Mouse (Mus musculus): ENCODE measurements around the gene Guca1a. TPM values are rescaled to one million over a fixed set of nuclear protein-coding genes. Genes with fewer than 3 reads are reported as not detected.

Guca1a gene
- polyA plus RNA-seq, 1 experiment from 2014 or later = 3.3 TPM

GRCm38 (mm10) chr17:47444113-47444512, 43.7 kb upstream of the Guca1a start:
- H3K4me2 ChIP-seq (replicated peaks; ENCODE audit: low read depth) = no peak overlapping the region
- peak overlapping the region; percentile 34 for H3K9ac ChIP-seq (ENCODE audit: low read depth, low read length)
- peaks cover 17% of the 10 kb centered on the region; the same call in 1 of the 2 replicates for H3K4me1 ChIP-seq (replicated peaks; ENCODE audit: control insufficient read depth, insufficient read depth, low read length)
- peak overlapping the region; percentile 36 for H3K27ac ChIP-seq (ENCODE audit: low read depth, low read length)
- no peaks in the 10 kb centered on the region for H3K9me3 ChIP-seq (ENCODE audit: control insufficient read depth)
- peaks cover 5% of the 10 kb centered on the region; the same call in 1 of the 2 replicates for H3K36me3 ChIP-seq (ENCODE audit: control insufficient read depth, insufficient read depth)
- no peak overlapping the region for H3K4me3 ChIP-seq (ENCODE audit: low read depth, low read length)
- no peak for ATAC-seq
- no peak for TF ChIP-seq CTCF (IDR thresholded peaks at IDR 0.05; ENCODE audit: low read depth)
- 53% methylated on average over 6 of the region's 6 CpGs for WGBS
- H3K27me3 ChIP-seq (replicated peaks; ENCODE audit: control insufficient read depth, insufficient read depth, low read length) = no peaks in the 10 kb centered on the region

- Histone ChIP-seq H3K9ac (ENCODE audit: low read depth, low read length) (no peak overlapping the region), H3K4me1 (replicated peaks; ENCODE audit: control insufficient read depth, insufficient read depth, low read length) (peaks cover 12% of the 10 kb centered on the region; the same call in 1 of the 2 replicates), H3K27me3 (replicated peaks; ENCODE audit: control insufficient read depth, insufficient read depth, low read length) (no peaks in the 10 kb centered on the region), H3K4me2 (replicated peaks; ENCODE audit: low read depth) (0 out of 2 replicates have a peak overlapping the region, but pooled peaks have one; percentile 10), H3K4me3 (ENCODE audit: low read depth, low read length) (no peak overlapping the region), H3K36me3 (ENCODE audit: control insufficient read depth, insufficient read depth) (no peaks in the 10 kb centered on the region; the same call in 1 of the 2 replicates), H3K9me3 (ENCODE audit: control insufficient read depth) (no peaks in the 10 kb centered on the region), H3K27ac (ENCODE audit: low read depth, low read length) (peak overlapping the region; percentile 88)
- WGBS = 66% methylated on average over 3 of the region's 3 CpGs
- TF ChIP-seq CTCF (IDR thresholded peaks at IDR 0.05; ENCODE audit: low read depth) = peak; percentile 43
- ATAC-seq = no peak
These were observed 41.9 kb upstream of the Guca1a start for GRCm38 (mm10) chr17:47442271-47442670.

GRCm38 (mm10) chr17:47441296-47442051, 41.1 kb upstream of the Guca1a start:
- ATAC-seq = peak; percentile 72
- H3K27me3 ChIP-seq (replicated peaks; ENCODE audit: control insufficient read depth, insufficient read depth, low read length) = no peaks in the 10 kb centered on the region
- H3K4me3 ChIP-seq (ENCODE audit: low read depth, low read length) = no peak overlapping the region
- no peak overlapping the region for H3K9ac ChIP-seq (ENCODE audit: low read depth, low read length)
- no peak for TF ChIP-seq CTCF (IDR thresholded peaks at IDR 0.05; ENCODE audit: low read depth)
- 33% methylated on average over 19 of the region's 19 CpGs for WGBS
- H3K9me3 ChIP-seq (ENCODE audit: control insufficient read depth) = no peaks in the 10 kb centered on the region
- H3K27ac ChIP-seq (ENCODE audit: low read depth, low read length) = peak overlapping the region; percentile 88
- peaks cover 12% of the 10 kb centered on the region; the same call in 1 of the 2 replicates for H3K4me1 ChIP-seq (replicated peaks; ENCODE audit: control insufficient read depth, insufficient read depth, low read length)
- H3K36me3 ChIP-seq (ENCODE audit: control insufficient read depth, insufficient read depth) = no peaks in the 10 kb centered on the region; the same call in 1 of the 2 replicates
- H3K4me2 ChIP-seq (replicated peaks; ENCODE audit: low read depth) = 0 out of 2 replicates have a peak overlapping the region, but pooled peaks have one; percentile 10

GRCm38 (mm10) chr17:47440359-47440890, 40.0 kb upstream of the Guca1a start:
- Histone ChIP-seq H3K27ac (ENCODE audit: low read depth, low read length) (peak overlapping the region; percentile 88), H3K4me1 (replicated peaks; ENCODE audit: control insufficient read depth, insufficient read depth, low read length) (peaks cover 12% of the 10 kb centered on the region; the same call in 1 of the 2 replicates), H3K27me3 (replicated peaks; ENCODE audit: control insufficient read depth, insufficient read depth, low read length) (no peaks in the 10 kb centered on the region), H3K9ac (ENCODE audit: low read depth, low read length) (peak overlapping the region; percentile 45), H3K4me3 (ENCODE audit: low read depth, low read length) (no peak overlapping the region), H3K4me2 (replicated peaks; ENCODE audit: low read depth) (peak overlapping the region; percentile 35; the same call in 1 of the 2 replicates), H3K9me3 (ENCODE audit: control insufficient read depth) (no peaks in the 10 kb centered on the region), H3K36me3 (ENCODE audit: control insufficient read depth, insufficient read depth) (no peaks in the 10 kb centered on the region; the same call in 1 of the 2 replicates)
- TF ChIP-seq CTCF (IDR thresholded peaks at IDR 0.05; ENCODE audit: low read depth) = no peak
- WGBS = 28% methylated on average over 9 of the region's 9 CpGs
- ATAC-seq = no peak

- Histone ChIP-seq H3K27ac (ENCODE audit: low read depth, low read length) (peak overlapping the region; percentile 88), H3K4me3 (ENCODE audit: low read depth, low read length) (no peak overlapping the region), H3K27me3 (replicated peaks; ENCODE audit: control insufficient read depth, insufficient read depth, low read length) (no peaks in the 10 kb centered on the region), H3K4me2 (replicated peaks; ENCODE audit: low read depth) (peak overlapping the region; percentile 71), H3K36me3 (ENCODE audit: control insufficient read depth, insufficient read depth) (no peaks in the 10 kb centered on the region; the same call in 1 of the 2 replicates), H3K4me1 (replicated peaks; ENCODE audit: control insufficient read depth, insufficient read depth, low read length) (peaks cover 8% of the 10 kb centered on the region; the same call in 1 of the 2 replicates), H3K9me3 (ENCODE audit: control insufficient read depth) (no peaks in the 10 kb centered on the region), H3K9ac (ENCODE audit: low read depth, low read length) (peak overlapping the region; percentile 45; the same call in 1 of the 2 replicates)
- ATAC-seq = peak; percentile 67
- no peak for TF ChIP-seq CTCF (IDR thresholded peaks at IDR 0.05; ENCODE audit: low read depth)
- 24% methylated on average over 9 of the region's 9 CpGs for WGBS
These were observed 39.1 kb upstream of the Guca1a start for GRCm38 (mm10) chr17:47439396-47440028.

GRCm38 (mm10) chr17:47438611-47439010, 38.2 kb upstream of the Guca1a start:
- no peak for TF ChIP-seq CTCF (IDR thresholded peaks at IDR 0.05; ENCODE audit: low read depth)
- no peaks in the 10 kb centered on the region; the same call in 1 of the 2 replicates for H3K36me3 ChIP-seq (ENCODE audit: control insufficient read depth, insufficient read depth)
- peak overlapping the region; percentile 65 for H3K4me3 ChIP-seq (ENCODE audit: low read depth, low read length)
- H3K27ac ChIP-seq (ENCODE audit: low read depth, low read length) = peak overlapping the region; percentile 88
- peak overlapping the region; percentile 71 for H3K4me2 ChIP-seq (replicated peaks; ENCODE audit: low read depth)
- no peak for ATAC-seq
- no peaks in the 10 kb centered on the region for H3K9me3 ChIP-seq (ENCODE audit: control insufficient read depth)
- peaks cover 8% of the 10 kb centered on the region; the same call in 1 of the 2 replicates for H3K4me1 ChIP-seq (replicated peaks; ENCODE audit: control insufficient read depth, insufficient read depth, low read length)
- H3K27me3 ChIP-seq (replicated peaks; ENCODE audit: control insufficient read depth, insufficient read depth, low read length) = no peaks in the 10 kb centered on the region
- 38% methylated on average over 6 of the region's 6 CpGs for WGBS
- H3K9ac ChIP-seq (ENCODE audit: low read depth, low read length) = peak overlapping the region; percentile 74

All from intestine, postnatal 0 days (tissue).